Mouse (Mus musculus) heart, embryonic 14.5 days (tissue): Measurements from ENCODE around the gene Actr2. TPM values are rescaled to one million over a fixed set of nuclear protein-coding genes. Genes with fewer than 3 reads are reported as not detected.

ENCODE experiments used
- ATAC-seq: fragments of 200-750 bp; cut with Nextera tagmentation; 2 replicates; pipeline ENCODE4 v1.8.0; 2017; ENCODE audit warnings: low read depth, moderate TSS enrichment; ENCODE audit not compliant: insufficient number of reproducible peaks, insufficient read depth, low FRiP score
- H3K27ac ChIP-seq, 2 experiments: fragments of 200-500 bp in 1 of 2; fragments of 300-500 bp in 1 of 2; sonication (generic) in 1 of 2; replicated peaks in 1 of 2; 2 replicates each; pipeline ENCODE4 v1.5.1; 2012 to 2014; ENCODE audit warnings: low read depth in 2 of 2, low read length in 2 of 2, control low read depth in 1 of 2, mild to moderate bottlenecking in 1 of 2, mixed read lengths in 1 of 2; ENCODE audit not compliant: control insufficient read depth in 1 of 2, insufficient read depth in 1 of 2
- H3K27me3 ChIP-seq: fragments of 300-500 bp; sonication (generic); 2 replicates; pipeline ENCODE4 v1.6.1; 2014; ENCODE audit warnings: mild to moderate bottlenecking, low read length, control low read depth; ENCODE audit not compliant: control insufficient read depth, insufficient read depth
- H3K36me3 ChIP-seq: fragments of 300-500 bp; sonication (generic); 2 replicates; pipeline ENCODE4 v1.6.1; 2014; ENCODE audit warnings: mild to moderate bottlenecking, control low read depth, low read length, mixed read lengths; ENCODE audit not compliant: control insufficient read depth, insufficient read depth
- H3K4me1 ChIP-seq, 2 experiments: fragments of 200-500 bp in 1 of 2; fragments of 300-500 bp in 1 of 2; sonication (generic) in 1 of 2; 2 replicates each; pipeline ENCODE4 v1.6.1; 2012 to 2014; ENCODE audit warnings: low read length in 2 of 2, control low read depth in 1 of 2, mixed read lengths in 1 of 2; ENCODE audit not compliant: control insufficient read depth in 2 of 2, insufficient read depth in 2 of 2
- H3K4me2 ChIP-seq: fragments of 300-500 bp; sonication (generic); 2 replicates; pipeline ENCODE4 v1.6.1; 2014; ENCODE audit warnings: mild to moderate bottlenecking, low read length
- H3K4me3 ChIP-seq, 2 experiments: fragments of 200-500 bp in 1 of 2; fragments of 300-500 bp in 1 of 2; sonication (generic) in 1 of 2; 2 replicates each; pipeline ENCODE4 v1.5.1; 2012 to 2014; ENCODE audit warnings: low read length in 2 of 2, mild to moderate bottlenecking in 2 of 2, control low read depth in 1 of 2, low read depth in 1 of 2, moderate library complexity in 1 of 2; ENCODE audit not compliant: control insufficient read depth in 1 of 2, insufficient read depth in 1 of 2
- H3K9ac ChIP-seq: fragments of 300-500 bp; sonication (generic); 2 replicates; pipeline ENCODE4 v1.6.1; 2014; ENCODE audit warnings: mild to moderate bottlenecking, low read length
- H3K9me3 ChIP-seq: fragments of 300-500 bp; sonication (generic); 2 replicates; pipeline ENCODE4 v1.6.1; 2016; ENCODE audit warnings: low read length, control low read depth; ENCODE audit not compliant: control insufficient read depth
- WGBS: fragments of 180-500 bp; shearing (Covaris S2); extraction: QIAGEN DNeasy Blood & Tissue Kit; methylation state at CpG from one replicate; pipeline ENCODE4 v1.1.7; 2014; 5-methylcytosine and 5-hydroxymethylcytosine counted together
- polyA plus RNA-seq: library from polyadenylated mRNA; unstranded; fragments of >200 nt; fragmentation: Nextera tagmentation; extraction: Ambion mirVana; gene quantifications from 2 replicates; pipeline ENCODE4 v1.2.1, GENCODE M21; 2014

Gene Actr2
- polyA plus RNA-seq, 1 experiment from 2014 or later, result 48.9 TPM

DNA sequence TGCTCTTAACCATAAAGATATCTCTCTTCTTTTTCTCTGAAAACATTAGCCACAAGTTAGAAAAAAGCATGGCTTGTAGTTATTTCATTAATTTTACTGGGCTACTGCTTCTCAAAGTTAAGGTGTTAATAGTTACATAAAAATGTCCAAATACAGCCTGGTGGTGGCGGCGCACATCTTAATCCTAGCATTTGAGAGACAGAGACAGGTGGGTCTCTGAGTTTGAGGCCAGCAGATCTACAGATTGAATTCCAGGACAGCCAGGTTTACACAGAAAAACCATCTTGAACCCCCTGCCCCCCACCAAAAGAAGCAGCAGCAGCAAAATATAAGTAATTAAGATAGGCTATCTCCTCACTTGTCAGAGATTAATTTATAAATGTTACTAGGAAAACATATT, 27.1 kb downstream of the Actr2 start:
- no peaks in the 10 kb centered on the region for H3K27me3 ChIP-seq
- WGBS, result 95% methylated on average over 2 of the region's 2 CpGs
- no peak overlapping the region for H3K4me3 ChIP-seq
- H3K9ac ChIP-seq, result no peak overlapping the region
- ATAC-seq, result no peak
- H3K27ac ChIP-seq, result no peak overlapping the region
- H3K36me3 ChIP-seq, result peaks cover 86% of the 10 kb centered on the region
- H3K4me1 ChIP-seq, result no peaks in the 10 kb centered on the region
- H3K4me2 ChIP-seq, result no peak overlapping the region
- no peaks in the 10 kb centered on the region for H3K9me3 ChIP-seq

GRCm38 (mm10) chr11:20075415-20075814, 37.3 kb downstream of the Actr2 start:
- Histone ChIP-seq H3K27me3 (no peaks in the 10 kb centered on the region), H3K4me1 (no peaks in the 10 kb centered on the region), H3K9me3 (no peaks in the 10 kb centered on the region), H3K9ac (no peak overlapping the region), H3K27ac (no peak overlapping the region), H3K36me3 (peaks cover 90% of the 10 kb centered on the region), H3K4me2 (no peak overlapping the region), H3K4me3 (no peak overlapping the region)
- no peak for ATAC-seq
- 56% methylated on average over 1 of the region's 1 CpGs for WGBS

DNA sequence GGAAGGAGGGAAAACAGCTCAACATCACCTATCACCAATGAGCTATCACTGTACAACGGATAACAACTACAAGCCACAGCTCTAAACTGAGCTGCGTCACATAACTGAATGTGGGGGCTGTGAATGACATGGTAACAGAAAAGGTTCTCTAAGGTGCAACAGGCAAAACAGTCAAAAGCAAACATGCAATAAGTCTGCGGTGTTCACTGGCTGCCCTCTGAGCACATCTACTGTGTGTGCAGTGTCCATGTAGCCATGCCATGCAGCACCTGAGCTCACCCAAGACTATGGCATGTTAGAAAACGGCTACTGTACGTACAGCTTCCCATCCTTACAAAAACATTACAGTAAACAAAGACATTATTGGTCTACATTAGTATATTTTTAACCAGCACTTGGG, 39.9 kb downstream of the Actr2 start:
- H3K9me3 ChIP-seq, result no peaks in the 10 kb centered on the region

DNA sequence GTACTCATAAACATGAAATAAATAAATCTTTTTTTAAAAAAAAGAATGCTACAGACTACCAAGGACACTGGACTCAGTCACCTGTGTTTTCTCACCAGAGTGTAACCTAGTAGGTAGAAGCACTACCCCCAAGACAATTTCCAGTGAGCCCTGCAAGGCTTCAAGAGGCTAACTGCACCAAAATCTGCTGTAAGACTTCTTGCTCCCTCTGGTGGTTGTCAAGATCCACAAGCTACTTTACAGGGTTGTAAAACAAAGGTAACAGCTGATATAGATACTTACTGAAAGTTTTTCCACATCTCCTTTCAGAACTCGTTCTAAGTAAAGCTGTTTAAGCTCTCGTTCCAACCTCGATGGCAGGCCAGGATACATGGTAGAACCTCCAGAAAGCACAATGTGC, 40.5 kb downstream of the Actr2 start:
- no peak for ATAC-seq
- WGBS, result 80% methylated on average over 3 of the region's 3 CpGs
- H3K27ac ChIP-seq, result no peak overlapping the region

More for the DNA sequence above, 39.9 kb downstream of the Actr2 start:
- WGBS, result 88% methylated on average over 5 of the region's 5 CpGs
- Histone ChIP-seq H3K27me3 (no peaks in the 10 kb centered on the region), H3K27ac (no peak overlapping the region), H3K4me3 (no peak overlapping the region), H3K4me1 (no peaks in the 10 kb centered on the region), H3K4me2 (no peak overlapping the region), H3K9ac (no peak overlapping the region), H3K36me3 (peaks cover 83% of the 10 kb centered on the region)
- no peak for ATAC-seq

DNA sequence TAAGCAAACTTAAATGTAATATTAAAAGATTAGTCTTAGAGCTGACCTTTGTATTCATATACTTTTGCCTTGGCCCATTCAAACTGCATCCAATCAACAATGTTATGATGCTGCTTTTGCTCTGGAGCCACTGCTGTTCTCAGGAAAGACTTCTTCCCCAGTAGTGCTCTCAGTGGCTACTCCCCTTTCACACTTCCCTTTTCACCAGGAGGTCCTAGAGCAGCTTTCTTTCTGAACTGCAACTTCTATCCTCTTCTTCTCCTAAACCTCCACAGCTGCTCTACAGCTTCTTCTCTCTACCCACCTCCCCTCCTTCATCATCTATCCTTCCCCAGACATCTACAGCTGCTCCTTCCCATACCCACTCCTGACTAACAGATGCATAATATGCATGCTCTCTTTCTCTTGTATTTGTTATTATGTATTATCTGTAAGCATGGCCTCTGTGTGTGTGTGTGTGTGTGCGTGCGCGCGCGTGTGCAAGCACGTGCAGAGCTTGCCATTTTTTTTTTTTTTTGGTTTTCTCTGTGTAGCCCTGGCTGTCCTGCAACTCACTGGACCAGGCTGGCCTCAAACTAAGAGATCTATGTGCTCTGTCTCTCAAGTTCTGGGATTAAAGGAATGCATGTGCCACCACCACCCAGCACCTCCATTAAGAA, 44.2 kb downstream of the Actr2 start:
- no peak overlapping the region for H3K4me3 ChIP-seq
- H3K9ac ChIP-seq, result no peak overlapping the region
- H3K36me3 ChIP-seq, result peaks cover 78% of the 10 kb centered on the region
- no peaks in the 10 kb centered on the region for H3K4me1 ChIP-seq
- H3K27ac ChIP-seq, result no peak overlapping the region
- H3K9me3 ChIP-seq, result no peaks in the 10 kb centered on the region
- no peak overlapping the region for H3K4me2 ChIP-seq
- 98% methylated on average over 6 of the region's 6 CpGs for WGBS
- no peaks in the 10 kb centered on the region for H3K27me3 ChIP-seq
- ATAC-seq, result no peak

More for the DNA sequence above, 40.5 kb downstream of the Actr2 start:
- peaks cover 78% of the 10 kb centered on the region for H3K36me3 ChIP-seq
- H3K4me1 ChIP-seq, result no peaks in the 10 kb centered on the region
- no peak overlapping the region for H3K4me2 ChIP-seq
- H3K27me3 ChIP-seq, result no peaks in the 10 kb centered on the region
- no peak overlapping the region for H3K9ac ChIP-seq
- H3K4me3 ChIP-seq, result no peak overlapping the region
- no peaks in the 10 kb centered on the region for H3K9me3 ChIP-seq

- H3K4me2 ChIP-seq, result no peak overlapping the region
- H3K4me1 ChIP-seq, result no peaks in the 10 kb centered on the region
- peaks cover 71% of the 10 kb centered on the region for H3K36me3 ChIP-seq
- H3K9me3 ChIP-seq, result no peaks in the 10 kb centered on the region
- H3K4me3 ChIP-seq, result no peak overlapping the region
- no peaks in the 10 kb centered on the region for H3K27me3 ChIP-seq
- no peak overlapping the region for H3K27ac ChIP-seq
- ATAC-seq, result no peak
- WGBS, result 51% methylated on average over 1 of the region's 1 CpGs
- no peak overlapping the region for H3K9ac ChIP-seq
These were observed 45.2 kb downstream of the Actr2 start for GRCm38 (mm10) chr11:20067521-20067920.

DNA sequence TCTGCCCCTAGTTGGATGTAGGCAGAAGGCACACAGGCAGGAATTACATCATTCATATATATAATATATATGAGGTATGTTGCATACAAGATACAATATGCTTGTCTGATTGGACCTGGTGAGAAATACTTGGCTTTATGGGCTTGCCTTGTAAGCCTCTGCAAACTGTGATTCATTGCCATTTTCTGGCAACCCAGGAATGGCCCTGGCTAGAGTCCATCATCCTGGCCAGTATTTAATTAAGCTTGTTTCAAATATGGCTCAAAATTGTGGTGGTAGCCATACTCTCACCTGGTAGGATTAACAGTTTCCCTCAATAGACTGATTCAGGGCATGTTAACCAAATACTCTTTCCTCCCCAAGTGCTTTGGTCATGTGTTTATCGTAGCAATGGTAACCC, 46.6 kb downstream of the Actr2 start:
- Histone ChIP-seq H3K27ac (no peak overlapping the region), H3K27me3 (no peaks in the 10 kb centered on the region), H3K4me2 (no peak overlapping the region), H3K4me3 (no peak overlapping the region), H3K9ac (no peak overlapping the region), H3K36me3 (peaks cover 62% of the 10 kb centered on the region), H3K9me3 (no peaks in the 10 kb centered on the region), H3K4me1 (no peaks in the 10 kb centered on the region)
- no peak for ATAC-seq
- 100% methylated on average over 1 of the region's 1 CpGs for WGBS

- H3K4me1 ChIP-seq, result no peaks in the 10 kb centered on the region
- ATAC-seq, result no peak
- peaks cover 64% of the 10 kb centered on the region for H3K36me3 ChIP-seq
- H3K27me3 ChIP-seq, result no peaks in the 10 kb centered on the region
- no peak overlapping the region for H3K4me2 ChIP-seq
- H3K9ac ChIP-seq, result no peak overlapping the region
- no peak overlapping the region for H3K27ac ChIP-seq
- no peak overlapping the region for H3K4me3 ChIP-seq
- WGBS, result 82% methylated on average over 2 of the region's 2 CpGs
- H3K9me3 ChIP-seq, result no peaks in the 10 kb centered on the region
These were observed 47.8 kb downstream of the Actr2 start for GRCm38 (mm10) chr11:20064926-20065325.
